Mouse (Mus musculus) ZHBTc4 (cell line): ENCODE results near the gene Htra2.
A peak's percentile ranks its signal among the peaks of the same experiment; 100 is the strongest.

Experiments
- DNase-seq: peaks from one replicate; pipeline ENCODE4 v3.0.0-alpha.2; 2011; ENCODE audit warnings: low read depth, low spot score

Gene Htra2

DNA sequence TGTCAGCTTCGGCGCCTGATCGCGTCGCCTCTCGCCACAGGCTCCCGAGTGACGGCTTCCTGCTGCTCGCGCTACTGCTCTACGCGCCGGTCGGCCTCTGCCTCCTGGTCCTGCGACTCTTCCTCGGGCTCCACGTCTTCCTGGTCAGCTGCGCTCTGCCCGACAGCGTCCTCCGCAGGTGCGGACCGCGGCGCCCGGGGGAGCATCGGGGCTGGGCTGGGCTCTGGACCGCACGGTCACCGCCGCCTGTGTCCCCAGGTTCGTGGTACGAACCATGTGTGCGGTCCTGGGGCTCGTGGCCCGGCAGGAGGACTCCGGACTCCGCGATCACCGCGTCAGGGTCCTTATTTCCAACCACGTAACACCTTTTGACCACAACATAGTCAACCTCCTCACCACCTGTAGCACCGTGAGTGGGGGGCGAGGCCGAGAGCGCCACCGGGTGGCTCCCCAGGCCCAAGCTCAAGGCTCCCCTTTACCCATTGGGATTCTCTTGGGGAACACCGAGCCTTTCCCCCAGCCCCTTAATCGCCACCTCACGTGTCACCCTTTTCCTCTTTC lies at the start of gene Htra2:
Htra2 (minus strand) TSS at position 403 of the 561 bp plus-strand sequence.
- no peak for DNase-seq

GRCm38 (mm10) chr6:83104158-83104557 lies 49.1 kb upstream of the Htra2 start:
- no peak for DNase-seq

DNA sequence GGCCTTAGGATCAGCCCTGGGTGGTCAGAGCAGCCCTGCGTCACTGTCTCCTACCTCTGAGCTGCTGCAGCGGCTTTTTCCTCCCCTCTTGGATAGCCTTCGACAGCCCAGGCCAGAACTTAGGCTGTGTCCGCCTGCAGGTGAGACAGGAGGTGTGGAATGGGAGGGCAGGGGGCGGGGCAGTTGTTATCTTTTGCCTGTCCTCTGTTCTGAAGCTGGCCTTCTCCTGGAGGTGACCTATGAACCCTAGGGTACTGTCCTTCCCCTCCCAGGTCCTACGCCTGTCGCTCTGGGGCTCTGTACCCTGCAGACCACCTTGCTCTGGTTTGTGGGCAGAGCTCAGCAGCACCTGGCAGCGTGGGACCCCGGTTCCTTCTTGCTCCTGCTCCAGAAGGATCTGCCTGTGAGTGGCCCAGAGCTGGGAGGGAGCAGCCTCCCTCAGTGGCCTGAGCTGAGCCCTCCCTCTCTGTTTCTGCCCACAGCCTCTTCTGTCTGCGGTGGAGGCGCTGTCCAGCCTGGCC lies 48.1 kb upstream of the Htra2 start:
- DNase-seq, result no peak

GRCm38 (mm10) chr6:83101688-83102556 lies 46.8 kb upstream of the Htra2 start:
- DNase-seq, result peak; percentile 76

GRCm38 (mm10) chr6:83101316-83101687 lies 46.2 kb upstream of the Htra2 start, which contains the start of the genes Ccdc142 and Gm42688:
TSS of gene Ccdc142 (plus strand) at chr6:83101601.
TSS of gene Gm42688 (plus strand) at chr6:83101617.
- DNase-seq, result peak; percentile 94

- DNase-seq, result no peak
Observed at GRCm38 (mm10) chr6:83098411-83098810, 43.3 kb upstream of the Htra2 start.

GRCm38 (mm10) chr6:83095968-83096367 lies 40.9 kb upstream of the Htra2 start:
- DNase-seq, result no peak

DNA sequence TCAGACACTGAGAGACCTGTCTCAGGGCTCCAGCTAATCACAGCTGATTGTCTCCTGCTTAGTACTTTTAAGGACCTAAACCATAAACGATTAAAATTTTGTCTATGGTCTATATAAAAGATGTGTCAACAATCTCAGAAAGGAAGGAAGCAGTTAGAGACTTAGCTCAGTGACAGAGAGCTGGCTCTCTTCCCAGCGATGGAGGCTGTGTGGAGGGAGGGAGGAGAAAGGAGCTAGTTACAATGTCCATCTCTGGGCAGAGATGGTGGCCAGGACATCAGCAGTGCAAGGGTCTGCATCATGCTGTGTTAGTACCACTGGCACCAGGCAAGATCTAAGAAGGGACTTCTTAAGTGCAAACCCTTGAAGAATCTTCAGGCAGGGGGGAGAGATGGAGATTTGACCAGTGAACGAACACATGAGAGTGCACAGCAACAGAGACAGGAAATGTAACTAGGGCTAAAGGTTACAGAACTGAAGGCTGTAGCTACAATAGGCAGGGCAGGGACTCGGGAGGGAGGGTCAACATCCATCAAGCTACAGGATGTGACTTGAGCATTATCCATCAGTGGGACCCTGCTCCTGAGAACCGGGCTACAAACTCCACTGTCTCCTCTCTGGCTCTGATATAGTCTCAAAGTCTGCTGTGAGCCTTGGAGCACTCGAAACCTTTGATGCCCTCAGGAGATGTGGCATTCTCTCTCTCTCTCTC lies 37.5 kb upstream of the Htra2 start:
- DNase-seq, result no peak

- DNase-seq, result peak; percentile 14
Observed at GRCm38 (mm10) chr6:83087926-83088260, 32.8 kb upstream of the Htra2 start.

DNA sequence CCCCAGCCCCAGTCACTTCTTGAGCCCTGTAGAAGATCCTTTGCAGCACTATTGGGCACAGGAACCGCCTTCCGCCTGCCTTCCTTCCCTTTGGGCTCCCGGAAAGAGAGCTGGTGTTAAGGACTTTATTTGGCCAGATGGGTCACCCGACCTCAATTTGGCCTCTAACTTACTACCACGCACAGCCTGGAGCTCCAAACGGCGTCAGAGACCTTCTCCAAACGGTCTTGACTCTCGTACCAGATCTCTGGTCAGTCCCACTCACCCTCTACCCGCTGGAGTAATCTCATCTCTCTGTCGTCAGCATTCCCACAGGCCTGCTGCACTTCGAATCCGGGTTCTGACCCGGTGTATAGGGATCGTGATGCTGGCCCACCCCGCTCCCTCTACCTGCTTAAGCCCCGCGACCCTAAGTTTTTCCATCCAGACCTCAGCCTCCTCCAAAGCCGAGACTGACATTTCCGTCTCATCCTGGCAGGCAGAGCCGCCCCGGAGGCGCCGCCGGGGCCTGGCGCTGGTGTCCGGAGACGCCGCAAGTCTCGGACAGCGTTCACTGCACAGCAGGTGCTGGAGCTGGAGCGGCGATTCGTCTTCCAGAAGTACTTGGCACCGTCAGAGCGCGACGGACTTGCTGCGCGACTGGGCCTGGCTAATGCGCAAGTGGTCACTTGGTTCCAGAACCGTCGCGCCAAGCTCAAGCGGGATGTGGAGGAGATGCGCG lies 32.3 kb upstream of the Htra2 start:
- peak; percentile 61 for DNase-seq

DNA sequence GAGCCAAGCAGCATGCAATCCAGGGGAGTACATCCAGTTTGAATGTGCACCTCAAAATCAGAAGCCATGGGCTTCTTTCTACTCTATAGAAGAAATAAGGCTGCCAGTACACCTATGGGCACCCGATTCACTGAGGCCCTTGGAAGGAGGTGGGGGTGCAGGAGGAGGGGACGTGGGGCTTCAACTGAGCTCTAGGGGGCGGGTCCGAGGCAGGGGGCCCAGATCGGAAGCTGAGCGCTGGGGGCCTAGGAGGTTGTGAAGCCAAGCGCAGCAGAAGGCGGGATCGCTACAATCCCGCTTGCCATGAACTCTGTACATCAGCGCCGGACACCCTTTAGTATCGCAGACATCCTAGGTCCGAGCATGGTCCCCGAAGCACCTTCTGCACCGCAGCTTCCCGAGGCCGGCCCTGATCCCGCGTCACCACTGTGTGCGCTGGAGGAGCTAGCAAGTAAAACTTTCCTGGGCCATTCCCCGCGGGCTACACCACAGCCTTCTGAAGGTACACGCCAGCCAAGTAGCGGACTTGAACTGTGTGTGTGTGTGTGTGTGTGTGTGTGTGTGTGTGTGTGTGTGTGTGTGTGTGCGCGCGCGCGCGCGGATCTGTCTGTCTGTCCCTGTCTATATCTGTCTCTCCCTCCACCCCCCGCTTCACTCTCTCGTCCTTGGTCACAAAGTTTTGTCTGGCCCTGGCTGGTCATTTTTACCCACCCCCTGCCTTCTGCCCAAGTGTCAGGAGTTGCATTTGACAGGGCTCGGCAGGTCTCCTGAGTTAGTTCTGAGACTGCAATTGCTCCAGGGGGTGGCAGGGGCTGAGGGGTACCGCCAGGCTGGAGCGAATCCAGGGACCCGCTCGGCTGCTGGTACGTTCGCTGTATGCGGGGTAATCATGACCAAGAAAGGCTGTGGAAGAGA lies 31.3 kb upstream of the Htra2 start, which contains the start of gene Lbx2:
Lbx2 (plus strand) TSS at position 247 of the 915 bp plus-strand sequence.
- peak; percentile 45 for DNase-seq

- no peak for DNase-seq
Observed at GRCm38 (mm10) chr6:83084477-83084876, 29.4 kb upstream of the Htra2 start.

DNA sequence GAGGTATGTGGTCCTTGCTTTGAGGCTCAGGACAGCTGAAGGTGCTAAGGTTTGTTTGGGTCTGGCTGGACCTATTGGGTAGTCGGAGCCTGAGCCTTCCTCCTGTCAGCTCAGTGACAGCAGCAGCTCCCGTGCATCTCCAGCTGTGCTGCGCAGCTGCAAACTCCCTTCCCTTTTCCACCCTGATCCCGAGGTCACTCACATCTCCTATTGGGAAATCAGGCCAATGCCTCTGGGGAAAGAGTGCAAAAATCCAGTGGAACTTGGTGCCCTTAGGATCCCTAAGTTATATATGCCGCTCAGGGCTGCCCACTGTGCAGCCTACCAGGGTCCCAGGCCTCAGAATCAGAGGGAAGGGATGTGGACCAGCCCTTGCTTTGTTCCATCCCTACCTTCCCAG lies 28.4 kb upstream of the Htra2 start:
- no peak for DNase-seq

DNA sequence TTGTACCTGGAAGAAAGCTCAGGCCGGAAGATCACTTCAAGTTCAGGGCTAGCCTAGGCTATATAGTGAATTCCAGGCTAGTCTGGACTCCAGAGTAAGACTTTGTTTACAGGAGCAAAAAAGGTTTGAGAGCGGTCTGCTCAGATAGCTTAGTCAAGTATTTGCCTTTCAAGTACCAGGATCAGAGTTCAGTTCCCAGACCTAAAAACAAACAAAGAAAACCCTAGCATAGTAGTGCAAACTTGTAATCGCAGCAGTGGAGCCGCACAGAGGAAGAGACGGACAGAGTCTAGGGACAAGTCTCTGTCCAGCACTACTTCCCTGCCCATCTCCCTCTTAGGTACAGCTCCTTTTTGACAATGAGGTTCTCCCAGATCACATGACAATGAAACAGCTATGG lies 25.1 kb upstream of the Htra2 start:
- no peak for DNase-seq

DNA sequence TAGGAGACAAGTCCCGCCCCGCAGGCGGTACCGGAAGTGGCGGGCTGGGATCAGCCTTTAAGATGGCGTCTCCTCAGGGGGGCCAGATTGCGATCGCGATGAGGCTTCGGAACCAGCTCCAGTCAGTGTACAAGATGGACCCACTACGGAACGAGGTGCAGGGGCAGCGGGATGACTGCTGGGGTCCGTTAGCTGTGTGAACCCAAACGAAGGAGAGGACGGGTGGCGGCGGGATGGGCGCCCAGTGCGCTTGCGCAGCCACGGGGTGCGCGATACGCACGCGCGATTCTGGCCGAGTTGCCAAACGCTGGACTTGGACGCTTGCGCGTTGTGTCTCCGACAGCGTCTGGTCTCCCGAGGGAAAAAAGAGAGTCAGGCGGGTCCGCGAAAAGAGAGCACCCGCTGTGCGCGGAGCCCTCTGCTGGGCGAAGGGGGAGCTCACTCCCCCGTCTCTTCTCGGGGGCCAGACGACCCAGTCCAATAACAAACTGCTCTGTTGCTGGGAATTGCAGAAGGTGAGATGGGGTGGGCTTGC lies 23.3 kb upstream of the Htra2 start:
- peak; percentile 98 for DNase-seq

DNA sequence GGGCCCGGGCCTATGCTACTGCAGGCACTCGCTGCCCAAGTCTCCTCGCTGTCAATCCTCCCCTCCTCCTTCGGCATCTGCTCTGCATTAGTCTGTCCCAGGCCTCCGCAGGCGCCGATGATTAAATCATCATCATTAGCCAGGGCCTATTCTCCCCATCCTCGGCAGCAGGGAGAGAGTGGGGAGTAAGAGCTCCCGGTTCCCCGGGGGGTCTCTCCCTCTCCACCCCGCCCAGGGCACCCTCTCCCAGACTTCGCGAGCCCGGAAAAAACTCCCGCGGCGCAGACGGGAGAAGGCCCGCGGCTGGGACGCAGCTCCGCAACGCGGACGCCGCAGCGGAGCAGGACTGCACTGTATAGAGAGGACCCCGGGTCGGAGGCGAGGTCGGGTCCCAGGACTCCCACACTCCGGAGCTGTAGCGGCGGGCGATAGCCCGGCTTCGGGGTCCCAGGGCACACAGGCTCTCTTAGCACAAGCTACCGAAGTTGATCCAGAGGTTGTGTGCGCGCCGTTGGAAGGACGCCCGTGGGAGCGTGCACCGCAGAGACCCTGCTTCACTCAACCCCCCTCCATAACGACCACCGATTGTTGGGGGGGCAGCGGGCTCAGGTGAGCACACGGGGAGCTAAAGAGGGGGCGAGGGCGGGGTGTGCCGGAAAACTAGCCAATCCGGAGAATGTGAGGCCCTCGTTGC lies 22.7 kb upstream of the Htra2 start, which contains the start of gene Pcgf1:
Pcgf1 (plus strand) TSS at position 240 of the 694 bp plus-strand sequence.
- DNase-seq, result no peak

DNA sequence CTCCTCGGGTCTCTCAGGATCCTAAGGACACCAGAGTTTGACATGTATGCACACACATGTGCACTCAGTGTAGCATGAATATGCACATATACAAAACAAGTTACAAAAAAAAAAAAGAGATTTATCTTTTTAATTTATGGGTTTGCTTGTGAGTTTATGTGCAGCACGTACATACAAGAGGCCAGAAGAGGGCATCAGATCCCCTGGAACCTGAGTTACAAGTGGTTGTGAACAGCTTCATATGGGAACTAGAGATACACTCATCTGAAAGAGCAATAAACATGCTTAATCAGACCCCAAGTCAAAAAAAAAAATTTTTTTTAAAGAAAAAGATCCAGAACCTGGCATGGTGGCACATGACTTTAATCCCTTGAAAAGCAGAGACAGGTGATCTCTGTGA lies 19.9 kb upstream of the Htra2 start:
- no peak for DNase-seq

DNA sequence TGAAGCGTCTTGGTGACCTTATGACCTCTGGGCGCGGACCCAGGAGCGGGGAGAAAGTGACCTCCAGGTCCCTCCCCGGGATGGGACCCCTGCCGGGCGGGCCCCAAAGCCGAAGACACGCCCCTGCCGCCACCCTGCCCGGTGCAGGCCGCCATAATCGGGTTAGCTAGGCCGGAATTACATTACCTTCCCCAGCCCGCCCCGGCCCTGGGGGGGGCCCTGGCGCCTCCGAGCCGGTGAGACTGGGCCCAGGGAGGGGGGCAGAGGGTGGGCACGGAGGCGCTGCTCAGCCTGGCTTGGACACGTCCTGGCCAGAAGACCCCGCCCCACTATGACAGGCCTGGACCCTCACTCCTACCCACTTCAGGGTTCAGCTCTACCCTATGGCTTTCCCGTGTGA lies 16.1 kb upstream of the Htra2 start:
- peak; percentile 27 for DNase-seq
